Mouse (Mus musculus) liver, postnatal 0 days (tissue): ENCODE measurements at regions not wholly inside any gene's neighbourhood (a gene's known extent, or its start where the extent isn't known, plus 50 kb on each side); places are given as distances from the start of the nearest gene placed in this dataset.

Experiments
- ATAC-seq: fragments of 200-750 bp; cut with Nextera tagmentation; 2 replicates; pipeline ENCODE4 v1.8.0; 2017; ENCODE audit warnings: mild to moderate bottlenecking, moderate library complexity
- DNase-seq: peaks from one replicate; pipeline ENCODE4 v3.0.0-alpha.2; 2016
- H3K27ac ChIP-seq: fragments of 300-500 bp; sonication (generic); 2 replicates; pipeline ENCODE4 v1.5.1; 2014; ENCODE audit warnings: antibody characterized with exemption, moderate library complexity, mild to moderate bottlenecking, low read depth
- H3K27me3 ChIP-seq: fragments of 300-500 bp; sonication (generic); 2 replicates; pipeline ENCODE4 v1.6.1; 2014; ENCODE audit warnings: low read length, control low read depth, mixed read lengths; ENCODE audit not compliant: insufficient read depth
- H3K36me3 ChIP-seq: fragments of 300-500 bp; sonication (generic); replicated peaks from 2 replicates; pipeline ENCODE4 v1.6.1; 2014; ENCODE audit warnings: mild to moderate bottlenecking, control low read depth, low read length, moderate library complexity, mixed read lengths; ENCODE audit not compliant: insufficient read depth
- H3K4me1 ChIP-seq: fragments of 300-500 bp; sonication (generic); 2 replicates; pipeline ENCODE4 v1.6.1; 2014; ENCODE audit warnings: antibody characterized with exemption, mild to moderate bottlenecking, control low read depth; ENCODE audit not compliant: insufficient read depth
- H3K4me2 ChIP-seq: fragments of 300-500 bp; sonication (generic); 2 replicates; pipeline ENCODE4 v1.6.1; 2014; ENCODE audit warnings: low read depth, mild to moderate bottlenecking, low read length, moderate library complexity, mixed read lengths
- H3K4me3 ChIP-seq: fragments of 300-500 bp; sonication (generic); 2 replicates; pipeline ENCODE4 v1.5.1; 2014; ENCODE audit warnings: low read depth, low read length
- H3K9ac ChIP-seq: fragments of 300-500 bp; sonication (generic); replicated peaks from 2 replicates; pipeline ENCODE4 v1.6.1; 2014; ENCODE audit warnings: mild to moderate bottlenecking, moderate library complexity
- H3K9me3 ChIP-seq: fragments of 300-500 bp; sonication (generic); 2 replicates; pipeline ENCODE4 v1.6.1; 2016; ENCODE audit warnings: mild to moderate bottlenecking, control low read depth, low read length, mixed read lengths
- CTCF ChIP-seq: sonication (generic); IDR thresholded peaks from 2 replicates; pipeline ENCODE4 v1.5.1; 2016; ENCODE audit warnings: antibody characterized with exemption, low read depth
- EP300 ChIP-seq: IDR thresholded peaks from 2 replicates; pipeline ENCODE4 v1.6.1; 2016; ENCODE audit warnings: antibody characterized with exemption, low read depth, mild to moderate bottlenecking
- WGBS: fragments of 180-500 bp; shearing (Covaris S2); extraction: QIAGEN DNeasy Blood & Tissue Kit; methylation state at CpG from one replicate; pipeline ENCODE4 v1.1.7; 2014; ENCODE audit not compliant: insufficient replicate concordance; 5-methylcytosine and 5-hydroxymethylcytosine counted together

- no peak overlapping the region for H3K4me2 ChIP-seq
- DNase-seq, result no peak
- no peaks in the 10 kb centered on the region for H3K9me3 ChIP-seq
- 71% methylated on average over 4 of the region's 4 CpGs for WGBS
- H3K27me3 ChIP-seq, result no peaks in the 10 kb centered on the region
- no peak for ATAC-seq
- H3K9ac ChIP-seq, result no peak overlapping the region
- H3K36me3 ChIP-seq, result no peaks in the 10 kb centered on the region
- no peak overlapping the region for H3K27ac ChIP-seq
- no peak overlapping the region for H3K4me3 ChIP-seq
- no peaks in the 10 kb centered on the region for H3K4me1 ChIP-seq
- TF ChIP-seq CTCF (no peak), EP300 (no peak)
Observed at GRCm38 (mm10) chr9:88049792-88050191, 277.2 kb upstream of the Nt5e start.

GRCm38 (mm10) chr9:88058551-88058950 lies 268.4 kb upstream of the Nt5e start:
- WGBS, result 60% methylated on average over 4 of the region's 4 CpGs
- Histone ChIP-seq H3K9me3 (no peaks in the 10 kb centered on the region), H3K27me3 (no peaks in the 10 kb centered on the region), H3K9ac (no peak overlapping the region), H3K27ac (no peak overlapping the region), H3K36me3 (no peaks in the 10 kb centered on the region), H3K4me2 (no peak overlapping the region), H3K4me3 (no peak overlapping the region), H3K4me1 (no peaks in the 10 kb centered on the region)
- ATAC-seq (no peak), DNase-seq (no peak)
- TF ChIP-seq EP300 (no peak), CTCF (no peak)

- Histone ChIP-seq H3K4me2 (no peak overlapping the region), H3K27me3 (no peaks in the 10 kb centered on the region), H3K27ac (no peak overlapping the region), H3K4me3 (no peak overlapping the region), H3K9ac (no peak overlapping the region), H3K9me3 (no peaks in the 10 kb centered on the region), H3K4me1 (no peaks in the 10 kb centered on the region), H3K36me3 (no peaks in the 10 kb centered on the region)
- no peak for ATAC-seq
- TF ChIP-seq CTCF (no peak), EP300 (no peak)
- no peak for DNase-seq
- 68% methylated on average over 3 of the region's 3 CpGs for WGBS
Observed at GRCm38 (mm10) chr9:88059005-88059404, 268.0 kb upstream of the Nt5e start.

- no peak for TF ChIP-seq CTCF
- no peak for TF ChIP-seq EP300
- Histone ChIP-seq H3K4me1 (no peaks in the 10 kb centered on the region), H3K4me3 (no peak overlapping the region), H3K9me3 (no peaks in the 10 kb centered on the region), H3K4me2 (no peak overlapping the region), H3K27ac (no peak overlapping the region), H3K27me3 (no peaks in the 10 kb centered on the region), H3K36me3 (no peaks in the 10 kb centered on the region), H3K9ac (no peak overlapping the region)
- ATAC-seq (no peak), DNase-seq (no peak)
- 61% methylated on average over 3 of the region's 3 CpGs for WGBS
Observed at GRCm38 (mm10) chr9:88063973-88064676, 262.9 kb upstream of the Nt5e start.

- ATAC-seq, result no peak
Observed at GRCm38 (mm10) chr9:88065057-88065456, 261.9 kb upstream of the Nt5e start.

GRCm38 (mm10) chr9:88065777-88066176 lies 261.2 kb upstream of the Nt5e start:
- TF ChIP-seq EP300, result no peak
- TF ChIP-seq CTCF, result no peak
- H3K36me3 ChIP-seq, result no peaks in the 10 kb centered on the region
- H3K27ac ChIP-seq, result no peak overlapping the region
- ATAC-seq (no peak), DNase-seq (no peak)
- no peak overlapping the region for H3K4me3 ChIP-seq
- H3K4me2 ChIP-seq, result no peak overlapping the region
- no peaks in the 10 kb centered on the region for H3K27me3 ChIP-seq
- 65% methylated on average over 7 of the region's 7 CpGs for WGBS
- no peaks in the 10 kb centered on the region for H3K9me3 ChIP-seq
- H3K9ac ChIP-seq, result no peak overlapping the region
- H3K4me1 ChIP-seq, result no peaks in the 10 kb centered on the region

More at GRCm38 (mm10) chr9:88065057-88065456, 261.9 kb upstream of the Nt5e start:
- H3K9ac ChIP-seq, result no peak overlapping the region
- no peak for DNase-seq
- no peaks in the 10 kb centered on the region for H3K27me3 ChIP-seq
- TF ChIP-seq EP300 (no peak), CTCF (no peak)
- WGBS, result 61% methylated on average over 4 of the region's 4 CpGs
- no peak overlapping the region for H3K4me3 ChIP-seq
- no peak overlapping the region for H3K27ac ChIP-seq
- no peaks in the 10 kb centered on the region for H3K4me1 ChIP-seq
- no peaks in the 10 kb centered on the region for H3K36me3 ChIP-seq
- no peak overlapping the region for H3K4me2 ChIP-seq
- H3K9me3 ChIP-seq, result no peaks in the 10 kb centered on the region
